12 mouse cellular contexts compared by ENCODE assay signal in the genomic region with DNA sequence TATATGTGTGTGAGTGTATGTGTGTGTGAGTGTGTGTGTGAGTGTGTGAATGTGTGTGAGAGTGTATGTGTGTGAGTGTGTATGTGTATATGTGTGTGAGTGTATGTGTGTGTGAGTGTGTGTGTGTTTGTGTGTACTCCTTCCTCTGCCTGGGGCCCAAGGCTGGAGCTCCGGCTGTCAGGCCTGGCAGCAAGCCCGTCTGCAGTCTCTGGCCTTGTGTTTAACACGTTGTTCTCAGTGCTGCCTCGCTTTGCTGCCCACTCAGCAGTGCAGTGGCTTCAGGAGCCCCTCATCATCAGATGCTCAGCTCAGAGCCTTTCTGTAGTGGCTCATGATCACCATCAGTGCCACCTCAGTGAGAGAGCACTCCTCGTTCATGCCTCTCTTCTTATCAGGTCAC.
DNase-seq lines count a peak whose midpoint lies in the region; ATAC-seq and TF ChIP-seq lines count a peak whose summit lies in the region.
"Had no signal": no experiment of that assay in that cellular context is flagged by ENCODE, and none has a peak within 500 bp of the region (broad histone marks: within the 10 kb centered on the region; RNA-seq: fewer than 3 reads in every experiment).

No protein-coding gene starts in this region.

- no peak overlapping the region for H3K4me3 ChIP-seq in forebrain, embryonic 15.5 days
- H3K4me3 ChIP-seq in forebrain, embryonic 11.5 days (ENCODE audit: low read depth, low read length): no peak overlapping the region
- no peak overlapping the region for H3K4me3 ChIP-seq in midbrain, embryonic 14.5 days (replicated peaks; ENCODE audit: low read depth, low read length)
- H3K4me3 ChIP-seq in midbrain, embryonic 10.5 days: no peak overlapping the region
- H3K4me3 ChIP-seq in layer of hippocampus, adult 2 months: no peak overlapping the region
- H3K4me3 ChIP-seq: kidney, embryonic 15.5 days had no signal

- H3K4me2 ChIP-seq in forebrain, embryonic 15.5 days (replicated peaks): no peak overlapping the region
- H3K4me2 ChIP-seq in forebrain, embryonic 11.5 days (ENCODE audit: low read depth, low read length, severe bottlenecking): no peak overlapping the region
- H3K4me2 ChIP-seq in midbrain, embryonic 14.5 days (ENCODE audit: low read length): no peak overlapping the region
- H3K4me2 ChIP-seq: kidney, embryonic 15.5 days; midbrain, embryonic 11.5 days had no signal

- ATAC-seq in forebrain, embryonic 15.5 days (replicated peaks): peak; percentile 43; the same call in 1 of the 2 replicates
- no peak for ATAC-seq in forebrain, embryonic 11.5 days (replicated peaks; ENCODE audit: low FRiP score)
- no peak for ATAC-seq in midbrain, embryonic 14.5 days (ENCODE audit: low FRiP score, low TSS enrichment)

- no peak for DNase-seq in forebrain, embryonic 11.5 days (ENCODE audit: low spot score)
- DNase-seq in midbrain, embryonic 14.5 days: peak; percentile 7
- DNase-seq in midbrain, embryonic 10.5 days (ENCODE audit: low spot score): no peak
- DNase-seq in brain, adult 2 months (ENCODE audit: low read depth, low spot score): peak; percentile 53
- peak in 1 of 2 experiments; percentile 36 for DNase-seq in layer of hippocampus, adult 2 months (ENCODE audit: low spot score in 2 of 2)
- no peak for DNase-seq in kidney, adult 18-20 months
- no peak for DNase-seq in adipocyte (ENCODE audit: low spot score)
- DNase-seq: thymus, postnatal 4 days had no signal

- H3K27me3 ChIP-seq in forebrain, embryonic 15.5 days: no peaks in the 10 kb centered on the region
- H3K27me3 ChIP-seq in forebrain, embryonic 11.5 days (ENCODE audit: control insufficient read depth, insufficient read depth, low read length): no peaks in the 10 kb centered on the region
- H3K27me3 ChIP-seq in midbrain, embryonic 14.5 days (ENCODE audit: control insufficient read depth, insufficient read depth, low read length): no peaks in the 10 kb centered on the region
- H3K27me3 ChIP-seq in midbrain, embryonic 10.5 days (ENCODE audit: low read depth, poor library complexity, severe bottlenecking): no peaks in the 10 kb centered on the region
- H3K27me3 ChIP-seq: kidney, embryonic 15.5 days had no signal

- no peaks in the 10 kb centered on the region for H3K9me3 ChIP-seq in forebrain, embryonic 15.5 days
- no peaks in the 10 kb centered on the region for H3K9me3 ChIP-seq in forebrain, embryonic 11.5 days (ENCODE audit: control insufficient read depth, low read length)
- no peaks in the 10 kb centered on the region for H3K9me3 ChIP-seq in midbrain, embryonic 14.5 days (ENCODE audit: control insufficient read depth, low read length)
- H3K9me3 ChIP-seq in midbrain, embryonic 10.5 days (replicated peaks): no peaks in the 10 kb centered on the region
- H3K9me3 ChIP-seq: kidney, embryonic 15.5 days had no signal

- H3K4me1 ChIP-seq in forebrain, embryonic 15.5 days: peaks cover 5% of the 10 kb centered on the region; the same call in 1 of the 2 replicates
- no peaks in the 10 kb centered on the region for H3K4me1 ChIP-seq in forebrain, embryonic 11.5 days (replicated peaks; ENCODE audit: control insufficient read depth, insufficient read depth, low read length)
- H3K4me1 ChIP-seq in midbrain, embryonic 14.5 days (ENCODE audit: control insufficient read depth, insufficient read depth, low read length): no peaks in the 10 kb centered on the region
- no peaks in the 10 kb centered on the region for H3K4me1 ChIP-seq in midbrain, embryonic 10.5 days
- H3K4me1 ChIP-seq: kidney, embryonic 15.5 days had no signal

- no peaks in the 10 kb centered on the region for H3K36me3 ChIP-seq in forebrain, embryonic 15.5 days
- no peaks in the 10 kb centered on the region for H3K36me3 ChIP-seq in forebrain, embryonic 11.5 days (ENCODE audit: control insufficient read depth, insufficient read depth, low read length)
- no peaks in the 10 kb centered on the region for H3K36me3 ChIP-seq in midbrain, embryonic 14.5 days (ENCODE audit: control insufficient read depth, insufficient read depth, low read length)
- no peaks in the 10 kb centered on the region for H3K36me3 ChIP-seq in midbrain, embryonic 10.5 days
- H3K36me3 ChIP-seq: kidney, embryonic 15.5 days had no signal

- 52% methylated on average over 5 of the region's 5 CpGs for WGBS in forebrain, embryonic 15.5 days
- 91% methylated on average over 5 of the region's 5 CpGs for WGBS in forebrain, embryonic 11.5 days
- 83% methylated on average over 5 of the region's 5 CpGs for WGBS in midbrain, embryonic 14.5 days
- 87% methylated on average over 5 of the region's 5 CpGs for WGBS in midbrain, embryonic 10.5 days

- H3K9ac ChIP-seq in forebrain, embryonic 15.5 days (replicated peaks): no peak overlapping the region
- no peak overlapping the region for H3K9ac ChIP-seq in forebrain, embryonic 11.5 days (ENCODE audit: low read length)
- no peak overlapping the region for H3K9ac ChIP-seq in midbrain, embryonic 14.5 days (replicated peaks; ENCODE audit: low read length)
- H3K9ac ChIP-seq: kidney, embryonic 15.5 days; liver, embryonic 14.5 days had no signal

- peak overlapping the region; percentile 50 for H3K27ac ChIP-seq in forebrain, embryonic 15.5 days (replicated peaks)
- H3K27ac ChIP-seq in forebrain, embryonic 11.5 days (ENCODE audit: low read depth, low read length): no peak overlapping the region
- no peak overlapping the region for H3K27ac ChIP-seq in midbrain, embryonic 14.5 days (replicated peaks; ENCODE audit: low read depth, low read length)
- no peak overlapping the region for H3K27ac ChIP-seq in midbrain, embryonic 10.5 days (replicated peaks)
- H3K27ac ChIP-seq in layer of hippocampus, adult 2 months: peak overlapping the region; percentile 46; the same call in 1 of the 2 replicates
- H3K27ac ChIP-seq: kidney, embryonic 15.5 days; liver, embryonic 14.5 days had no signal

- TF ChIP-seq CTCF in layer of hippocampus, adult 2 months (conservative IDR thresholded peaks at IDR 0.05): no peak

Comparison
In these comparisons a context has a peak if more than half of its experiments do, and no peak if none do; other contexts are left out.
1. H3K27ac ChIP-seq: peak in forebrain, embryonic 15.5 days (single experiment) and layer of hippocampus, adult 2 months (single experiment); none in forebrain, embryonic 11.5 days (single experiment), midbrain, embryonic 14.5 days (single experiment) and midbrain, embryonic 10.5 days (single experiment).
2. DNase-seq: peak in midbrain, embryonic 14.5 days (single experiment) and brain, adult 2 months (single experiment); none in forebrain, embryonic 11.5 days (single experiment), midbrain, embryonic 10.5 days (single experiment), kidney, adult 18-20 months (single experiment) and adipocyte (single experiment).